Mouse (Mus musculus) embryonic facial prominence, embryonic 13.5 days (tissue): ENCODE data around the gene Tob2. TPM values are rescaled to one million over a fixed set of nuclear protein-coding genes. Genes with fewer than 3 reads are reported as not detected.

Source experiments
- polyA plus RNA-seq: library from polyadenylated mRNA; unstranded; fragments of >200 nt; fragmentation: Nextera tagmentation; extraction: Ambion mirVana; gene quantifications from 2 replicates; pipeline ENCODE4 v1.2.1, GENCODE M21; 2015

Gene Tob2
- polyA plus RNA-seq, 1 experiment from 2014 or later: 25.6 TPM

Other genes with a start within 250 kb of the Tob2 start
- gene L3mbtl2, start 194.9 kb downstream of the Tob2 start, polyA plus RNA-seq: 20.1 and 20.7 TPM in 2 replicates
- gene Chadl, start 161.5 kb downstream of the Tob2 start, polyA plus RNA-seq: 10.3 and 10.4 TPM in 2 replicates
- gene Zc3h7b, start 113.7 kb downstream of the Tob2 start, polyA plus RNA-seq: 35.4 and 45.7 TPM in 2 replicates
- gene Rangap1, start 113.3 kb downstream of the Tob2 start, polyA plus RNA-seq: 103 and 116 TPM in 2 replicates
- 29.4 and 30.3 TPM in 2 replicates for gene Tef, start 56.4 kb downstream of the Tob2 start, polyA plus RNA-seq
- gene Phf5a, start 13.1 kb upstream of the Tob2 start, polyA plus RNA-seq: 164 and 172 TPM in 2 replicates
- gene Aco2, start 13.5 kb upstream of the Tob2 start, polyA plus RNA-seq: 148 and 151 TPM in 2 replicates
- 51.8 and 63.9 TPM in 2 replicates for gene Polr3h, start 67.4 kb upstream of the Tob2 start, polyA plus RNA-seq
- gene Csdc2, start 78.0 kb upstream of the Tob2 start, polyA plus RNA-seq: 10.9 and 11.4 TPM in 2 replicates
- 30.0 and 35.7 TPM in 2 replicates for gene Pmm1, start 102.1 kb upstream of the Tob2 start, polyA plus RNA-seq
- not detected in 2 replicates for gene 1700029P11Rik, start 121.7 kb upstream of the Tob2 start, polyA plus RNA-seq
- gene Xrcc6, start 129.0 kb upstream of the Tob2 start, polyA plus RNA-seq: 92.3 and 98.2 TPM in 2 replicates
- 25.8 and 28.6 TPM in 2 replicates for gene Desi1, start 175.1 kb upstream of the Tob2 start, polyA plus RNA-seq
- gene Snu13, start 188.8 kb upstream of the Tob2 start, polyA plus RNA-seq: 281 and 331 TPM in 2 replicates
- gene 4930407I10Rik, start 200.4 kb upstream of the Tob2 start, polyA plus RNA-seq: 0.08 TPM in 1 of 2 replicates, not detected in the other
- 0.15 TPM in 1 of 2 replicates, not detected in the other for gene Mei1, start 211.2 kb upstream of the Tob2 start, polyA plus RNA-seq